Mouse (Mus musculus) kidney, adult 2 months (tissue): ENCODE measurements around the gene Doxl2. TPM values are rescaled to one million over a fixed set of nuclear protein-coding genes. Genes with fewer than 3 reads are reported as not detected.
A peak's percentile ranks its signal among the peaks of the same experiment; 100 is the strongest.

ENCODE experiments used
- DNase-seq: peaks from one replicate; pipeline ENCODE4 v3.0.0; 2021
- H3K27ac ChIP-seq: fragments of 200-500 bp; 2 replicates; pipeline ENCODE4 v1.5.1; 2012; ENCODE audit warnings: low read depth, low read length, control low read depth, inconsistent platforms; ENCODE audit not compliant: insufficient read depth
- H3K27me3 ChIP-seq: fragments of 200-500 bp; replicated peaks from 2 replicates; pipeline ENCODE4 v1.6.1; 2012; ENCODE audit warnings: mild to moderate bottlenecking, moderate library complexity, low read length, inconsistent platforms; ENCODE audit not compliant: control insufficient read depth, insufficient read depth
- H3K36me3 ChIP-seq: fragments of 200-500 bp; 2 replicates; pipeline ENCODE4 v1.6.1; 2012; ENCODE audit warnings: mild to moderate bottlenecking, moderate library complexity, low read length, inconsistent platforms; ENCODE audit not compliant: control insufficient read depth, insufficient read depth
- H3K4me1 ChIP-seq: fragments of 200-500 bp; 2 replicates; pipeline ENCODE4 v1.6.1; 2011; ENCODE audit warnings: low read length; ENCODE audit not compliant: control insufficient read depth, insufficient read depth
- H3K4me3 ChIP-seq: fragments of 200-500 bp; 2 replicates; pipeline ENCODE4 v1.5.1; 2011; ENCODE audit warnings: mild to moderate bottlenecking, low read depth, low read length, control low read depth; ENCODE audit not compliant: insufficient read depth
- CTCF ChIP-seq: fragments of 200-500 bp; conservative IDR thresholded peaks from 2 replicates; pipeline ENCODE4 v1.5.1; 2011; ENCODE audit warnings: low read depth, mild to moderate bottlenecking, control low read depth, low read length, moderate library complexity, mixed read lengths; ENCODE audit not compliant: insufficient read depth, insufficient read length
- POLR2A ChIP-seq: fragments of 200-500 bp; IDR thresholded peaks from one replicate; pipeline ENCODE4 v1.6.1; 2011; ENCODE audit warnings: low read depth, low read length, control low read depth
- WGBS: fragments of 180-500 bp; shearing (Covaris S2); methylation state at CpG from one replicate; pipeline ENCODE4 v1.1.7; 2018; 5-methylcytosine and 5-hydroxymethylcytosine counted together
- polyA plus RNA-seq: library from polyadenylated mRNA; depleted of rRNA; stranded (reverse); fragments of >200 nt; gene quantifications from 2 replicates; pipeline ENCODE4 v1.2.3, GENCODE M21; 2012

Doxl2 gene
- polyA plus RNA-seq, 1 experiment: not detected

GRCm38 (mm10) chr6:48989971-48990370 is 15.2 kb downstream of the Doxl2 start:
- 98% methylated on average over 5 of the region's 5 CpGs for WGBS
- no peak for DNase-seq
- H3K4me3 ChIP-seq: no peak overlapping the region
- H3K27ac ChIP-seq: no peak overlapping the region
- no peaks in the 10 kb centered on the region for H3K4me1 ChIP-seq
- TF ChIP-seq POLR2A: no peak
- no peaks in the 10 kb centered on the region for H3K27me3 ChIP-seq
- H3K36me3 ChIP-seq: no peaks in the 10 kb centered on the region

- H3K27ac ChIP-seq: no peak overlapping the region
- H3K4me1 ChIP-seq: no peaks in the 10 kb centered on the region
- DNase-seq: peak; percentile 47
- TF ChIP-seq CTCF (no peak), POLR2A (no peak)
- H3K27me3 ChIP-seq: no peaks in the 10 kb centered on the region
- 31% methylated on average over 4 of the region's 4 CpGs for WGBS
- H3K4me3 ChIP-seq: no peak overlapping the region
- H3K36me3 ChIP-seq: no peaks in the 10 kb centered on the region
Observed at GRCm38 (mm10) chr6:48991991-48992390, 17.2 kb downstream of the Doxl2 start.

- Histone ChIP-seq H3K4me3 (no peak overlapping the region), H3K27me3 (no peaks in the 10 kb centered on the region), H3K36me3 (no peaks in the 10 kb centered on the region), H3K4me1 (no peaks in the 10 kb centered on the region), H3K27ac (no peak overlapping the region)
- WGBS: 57% methylated on average over 6 of the region's 6 CpGs
- TF ChIP-seq POLR2A (no peak), CTCF (no peak)
- no peak for DNase-seq
Observed at GRCm38 (mm10) chr6:48998186-48998585, 23.4 kb downstream of the Doxl2 start.

- Histone ChIP-seq H3K4me1 (no peaks in the 10 kb centered on the region), H3K27me3 (no peaks in the 10 kb centered on the region), H3K27ac (no peak overlapping the region), H3K4me3 (no peak overlapping the region), H3K36me3 (no peaks in the 10 kb centered on the region)
- TF ChIP-seq CTCF: no peak
- TF ChIP-seq POLR2A: no peak
- WGBS: 86% methylated on average over 4 of the region's 4 CpGs
- DNase-seq: no peak
Observed at GRCm38 (mm10) chr6:48998796-48999195, 24.0 kb downstream of the Doxl2 start.

DNA sequence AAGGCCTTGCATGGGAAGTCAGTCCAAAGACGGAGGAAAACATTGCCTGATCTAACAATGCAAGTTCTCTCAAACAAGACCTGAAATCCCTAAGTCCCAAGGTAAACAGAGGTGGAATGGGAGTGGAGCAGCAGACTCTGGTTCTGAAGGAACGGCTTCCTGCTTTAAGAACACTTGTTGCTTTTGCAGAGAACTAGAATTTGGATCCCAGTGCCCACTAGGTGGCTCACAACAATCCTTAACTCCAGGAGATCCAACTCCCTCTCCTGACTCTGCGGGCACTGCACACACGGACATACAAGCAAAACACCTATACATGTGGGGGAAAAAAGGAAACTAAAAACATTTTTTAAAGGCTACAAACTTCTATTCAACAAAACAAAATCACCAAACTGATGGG is 28.6 kb downstream of the Doxl2 start:
- no peak overlapping the region for H3K27ac ChIP-seq
- 32% methylated on average over 4 of the region's 4 CpGs for WGBS
- peak; percentile 34 for DNase-seq

GRCm38 (mm10) chr6:49007981-49008380 is 33.2 kb downstream of the Doxl2 start:
- peak; percentile 75 for DNase-seq
- WGBS: 2% methylated on average over 9 of the region's 9 CpGs
- peaks cover 3% of the 10 kb centered on the region; the same call in 1 of the 2 replicates for H3K4me1 ChIP-seq
- H3K36me3 ChIP-seq: no peaks in the 10 kb centered on the region
- H3K4me3 ChIP-seq: no peak overlapping the region
- TF ChIP-seq CTCF (peak; percentile 90), POLR2A (no peak)
- H3K27ac ChIP-seq: no peak overlapping the region
- H3K27me3 ChIP-seq: no peaks in the 10 kb centered on the region

More for the DNA sequence above, 28.6 kb downstream of the Doxl2 start:
- TF ChIP-seq CTCF (no peak; the same call in 1 of the 2 replicates), POLR2A (no peak)
- Histone ChIP-seq H3K4me1 (peaks cover 2% of the 10 kb centered on the region; the same call in 1 of the 2 replicates), H3K27me3 (no peaks in the 10 kb centered on the region), H3K36me3 (no peaks in the 10 kb centered on the region), H3K4me3 (no peak overlapping the region)

- DNase-seq: no peak
- Histone ChIP-seq H3K4me3 (no peak overlapping the region), H3K36me3 (no peaks in the 10 kb centered on the region), H3K27me3 (no peaks in the 10 kb centered on the region), H3K27ac (no peak overlapping the region), H3K4me1 (peaks cover 3% of the 10 kb centered on the region; the same call in 1 of the 2 replicates)
- WGBS: 21% methylated on average over 13 of the region's 13 CpGs
- TF ChIP-seq CTCF (no peak), POLR2A (no peak)
Observed at GRCm38 (mm10) chr6:49008420-49009160, 33.8 kb downstream of the Doxl2 start.
